8 mouse cellular contexts compared by ENCODE assay signal in genomic region chr9:109832391-109833087, GRCm38 (mm10). TPM values are rescaled to one million over a fixed set of nuclear protein-coding genes. Genes with fewer than 3 reads are reported as not detected.
A peak's percentile ranks its signal among the peaks of the same experiment; 100 is the strongest.
DNase-seq lines count a peak whose midpoint lies in the region; ATAC-seq lines count a peak whose summit lies in the region.

TSS of gene Nme6 (plus strand) at chr9:109832749.

- H3K27ac ChIP-seq in heart, embryonic 13.5 days (replicated peaks) = peak within 1 kb of the TSS; percentile 67
- H3K27ac ChIP-seq in liver, embryonic 12.5 days = peak within 1 kb of the TSS; percentile 37; the same call in 1 of the 2 replicates
- peak within 1 kb of the TSS; percentile 86 for H3K27ac ChIP-seq in stomach, embryonic 15.5 days

- under 1% methylated on average over 32 of the region's 32 CpGs for WGBS in heart, embryonic 13.5 days
- under 1% methylated on average over 32 of the region's 32 CpGs for WGBS in liver, embryonic 12.5 days (ENCODE audit: insufficient replicate concordance)
- under 1% methylated on average over 32 of the region's 32 CpGs for WGBS in stomach, embryonic 15.5 days

- H3K9ac ChIP-seq in heart, embryonic 13.5 days = peak within 1 kb of the TSS; percentile 81
- H3K9ac ChIP-seq in liver, embryonic 12.5 days = peak within 1 kb of the TSS; percentile 69
- peak within 1 kb of the TSS; percentile 42 for H3K9ac ChIP-seq in stomach, embryonic 15.5 days

- peak within 1 kb of the TSS; percentile 66 for H3K4me3 ChIP-seq in heart, embryonic 13.5 days
- H3K4me3 ChIP-seq in liver, embryonic 12.5 days = peak within 1 kb of the TSS; percentile 67
- peak within 1 kb of the TSS; percentile 71 for H3K4me3 ChIP-seq in stomach, embryonic 15.5 days (replicated peaks)

- peak; percentile 87 for DNase-seq in CD4-positive helper T cell, adult 2 months (ENCODE audit: low read depth, low spot score)
- DNase-seq in brain, embryonic 18.5 days (ENCODE audit: low read depth, low spot score) = peak; percentile 73
- DNase-seq in kidney, postnatal 10 days = peak; percentile 93
- DNase-seq in natural killer cell, adult 2 months (ENCODE audit: low spot score in 2 of 2) = peak; percentile 85 to 89

- peak; percentile 98 for ATAC-seq in erythroid progenitor cell, adult 5-6 weeks (replicated peaks; ENCODE audit: low FRiP score, poor library complexity, severe bottlenecking)
- ATAC-seq in heart, embryonic 13.5 days (ENCODE audit: extremely low read depth, insufficient number of reproducible peaks, low FRiP score, low TSS enrichment) = peak; percentile 89
- ATAC-seq in liver, embryonic 12.5 days = peak; percentile 97
- ATAC-seq in stomach, embryonic 15.5 days (ENCODE audit: insufficient read depth, low FRiP score, low read depth) = peak; percentile 97

- peaks cover 40% of the 10 kb centered on the region for H3K36me3 ChIP-seq in heart, embryonic 13.5 days
- peaks cover 40% of the 10 kb centered on the region for H3K36me3 ChIP-seq in liver, embryonic 12.5 days
- H3K36me3 ChIP-seq in stomach, embryonic 15.5 days = no peaks in the 10 kb centered on the region

- no peaks in the 10 kb centered on the region for H3K27me3 ChIP-seq in heart, embryonic 13.5 days (replicated peaks)
- H3K27me3 ChIP-seq in liver, embryonic 12.5 days (replicated peaks) = no peaks in the 10 kb centered on the region
- no peaks in the 10 kb centered on the region for H3K27me3 ChIP-seq in stomach, embryonic 15.5 days (replicated peaks)

- peaks cover 12% of the 10 kb centered on the region for H3K4me1 ChIP-seq in heart, embryonic 13.5 days
- peaks cover 18% of the 10 kb centered on the region for H3K4me1 ChIP-seq in liver, embryonic 12.5 days
- H3K4me1 ChIP-seq in stomach, embryonic 15.5 days = 0 out of 2 replicates have a peak, but pooled peaks cover 5% of the 10 kb centered on the region

- no peaks in the 10 kb centered on the region for H3K9me3 ChIP-seq in heart, embryonic 13.5 days
- no peaks in the 10 kb centered on the region for H3K9me3 ChIP-seq in liver, embryonic 12.5 days (replicated peaks)
- no peaks in the 10 kb centered on the region for H3K9me3 ChIP-seq in stomach, embryonic 15.5 days

- H3K4me2 ChIP-seq in heart, embryonic 13.5 days = peak within 1 kb of the TSS; percentile 85
- H3K4me2 ChIP-seq in liver, embryonic 12.5 days = peak within 1 kb of the TSS; percentile 89
- H3K4me2 ChIP-seq in stomach, embryonic 15.5 days = peak within 1 kb of the TSS; percentile 84

RNA-seq across cellular contexts. Expression of gene Nme6, which starts in this region (rescaled TPM):
- 12.2 and 18.7 TPM in 2 replicates for total RNA-seq in erythroid progenitor cell, adult 5-6 weeks (2015; ENCODE audit: low replicate concordance)
- 9.0 and 10.0 TPM in 2 replicates for total RNA-seq in erythroid progenitor cell, adult 5-6 weeks (2017; ENCODE audit: low replicate concordance)
- polyA plus RNA-seq in heart, embryonic 13.5 days (2015; fragmentation: Nextera tagmentation; extraction: Ambion mirVana) = 59.9 and 61.4 TPM in 2 replicates
- 59.0 and 61.2 TPM in 2 replicates for polyA plus RNA-seq in liver, embryonic 12.5 days (2016; fragmentation: Nextera tagmentation; extraction: Ambion mirVana)
- 66.8 and 67.7 TPM in 2 replicates for polyA plus RNA-seq in stomach, embryonic 15.5 days (2015; fragmentation: Nextera tagmentation; extraction: Ambion mirVana)

Comparison
In these comparisons a context has a peak if more than half of its experiments do, and no peak if none do; other contexts are left out.
1. Peak in every context shown above with its lines: DNase-seq, ATAC-seq, H3K4me3 ChIP-seq and H3K27ac ChIP-seq.